Mouse (Mus musculus): ENCODE data around the gene Tnfrsf1b.

The Tnfrsf1b gene

GRCm38 (mm10) chr4:145246173-145247011 is at the start of gene Tnfrsf1b:
Gene Tnfrsf1b, minus strand, starts transcription at chr4:145246870.
- DNase-seq: peak; percentile 11

GRCm38 (mm10) chr4:145295589-145296300 is 49.1 kb upstream of the Tnfrsf1b start:
- DNase-seq: peak; percentile 75

GRCm38 (mm10) chr4:145294588-145294987 is 47.9 kb upstream of the Tnfrsf1b start:
- DNase-seq: no peak

- peak; percentile 68 for DNase-seq
Observed at GRCm38 (mm10) chr4:145286369-145287120, 39.9 kb upstream of the Tnfrsf1b start.

GRCm38 (mm10) chr4:145284675-145285074 is 38.0 kb upstream of the Tnfrsf1b start:
- no peak for DNase-seq

GRCm38 (mm10) chr4:145283441-145283840 is 36.8 kb upstream of the Tnfrsf1b start:
- no peak for DNase-seq

GRCm38 (mm10) chr4:145280966-145281365 is 34.3 kb upstream of the Tnfrsf1b start:
- DNase-seq: no peak

- no peak for DNase-seq
Observed at GRCm38 (mm10) chr4:145278724-145279370, 32.2 kb upstream of the Tnfrsf1b start.

- DNase-seq: no peak
Observed at GRCm38 (mm10) chr4:145278231-145278630, 31.6 kb upstream of the Tnfrsf1b start.

- no peak for DNase-seq
Observed at GRCm38 (mm10) chr4:145276368-145277249, 29.9 kb upstream of the Tnfrsf1b start.

- no peak for DNase-seq
Observed at GRCm38 (mm10) chr4:145274887-145275286, 28.2 kb upstream of the Tnfrsf1b start.

GRCm38 (mm10) chr4:145273923-145274322 is 27.3 kb upstream of the Tnfrsf1b start:
- DNase-seq: no peak

- DNase-seq: no peak
Observed at GRCm38 (mm10) chr4:145272763-145273162, 26.1 kb upstream of the Tnfrsf1b start.

GRCm38 (mm10) chr4:145271634-145272033 is 25.0 kb upstream of the Tnfrsf1b start:
- DNase-seq: no peak

- DNase-seq: no peak
Observed at GRCm38 (mm10) chr4:145270136-145270535, 23.5 kb upstream of the Tnfrsf1b start.

- no peak for DNase-seq
Observed at GRCm38 (mm10) chr4:145267631-145268110, 21.0 kb upstream of the Tnfrsf1b start.

- DNase-seq: no peak
Observed at GRCm38 (mm10) chr4:145266505-145266904, 19.8 kb upstream of the Tnfrsf1b start.

- DNase-seq: no peak
Observed at GRCm38 (mm10) chr4:145264761-145265160, 18.1 kb upstream of the Tnfrsf1b start.

- no peak for DNase-seq
Observed at GRCm38 (mm10) chr4:145263583-145263982, 16.9 kb upstream of the Tnfrsf1b start.

- no peak for DNase-seq
Observed at GRCm38 (mm10) chr4:145260802-145261201, 14.1 kb upstream of the Tnfrsf1b start.

GRCm38 (mm10) chr4:145257751-145258434 is 11.2 kb upstream of the Tnfrsf1b start:
- no peak for DNase-seq
